Mouse (Mus musculus) right cerebral cortex, postnatal 4 days (tissue): ENCODE measurements at regions not wholly inside any gene's neighbourhood (a gene's known extent, or its start where the extent isn't known, plus 50 kb on each side); places are given as distances from the start of the nearest gene placed in this dataset.

Experiments
- DNase-seq: peaks from one replicate; pipeline ENCODE4 v3.0.0-alpha.2; 2022

- DNase-seq: no peak
These were observed 64.7 kb upstream of the Tnrc6c start for GRCm38 (mm10) chr11:117589422-117589821.

DNA sequence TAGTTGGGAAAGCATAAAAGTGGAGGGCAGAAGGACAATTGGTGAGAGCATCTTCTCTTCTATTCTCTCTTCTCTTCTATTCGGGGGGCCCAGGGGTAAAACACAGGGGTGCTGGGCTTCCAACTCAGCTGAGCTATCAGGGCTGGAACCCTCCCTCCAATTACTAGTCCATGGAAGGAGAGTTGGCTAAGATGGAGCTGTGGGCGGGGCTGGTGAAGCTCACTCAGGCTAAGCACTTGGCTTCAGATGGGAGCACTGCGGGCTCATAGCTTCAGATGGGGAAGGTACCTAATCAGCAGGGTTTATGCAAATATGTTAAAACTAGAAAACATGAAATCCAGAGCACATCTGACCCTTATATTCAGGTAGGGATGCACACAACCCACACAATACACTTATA lies 61.5 kb upstream of the Tnrc6c start:
- DNase-seq: no peak

DNA sequence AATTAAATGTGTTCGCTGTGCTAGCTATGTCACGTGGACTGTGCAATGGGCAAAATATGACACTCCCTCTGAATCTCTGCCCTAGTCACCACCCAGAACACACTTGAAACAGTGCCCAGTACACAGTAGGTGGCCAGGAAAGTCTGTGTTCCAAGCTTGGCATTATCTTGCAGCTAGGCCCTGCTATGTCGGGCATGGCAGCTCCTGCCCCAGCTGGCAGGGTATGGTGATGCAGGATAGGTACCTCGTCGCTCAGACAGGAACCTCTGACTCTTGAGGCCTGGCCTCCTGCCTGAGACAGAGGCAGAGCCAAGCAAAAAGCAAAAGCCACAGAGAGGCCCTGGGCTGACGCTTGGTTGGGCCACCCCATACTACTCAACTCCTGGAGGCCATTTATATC lies 57.9 kb upstream of the Tnrc6c start:
- no peak for DNase-seq

- no peak for DNase-seq
These were observed 56.3 kb upstream of the Tnrc6c start for GRCm38 (mm10) chr11:117597754-117598153.

DNA sequence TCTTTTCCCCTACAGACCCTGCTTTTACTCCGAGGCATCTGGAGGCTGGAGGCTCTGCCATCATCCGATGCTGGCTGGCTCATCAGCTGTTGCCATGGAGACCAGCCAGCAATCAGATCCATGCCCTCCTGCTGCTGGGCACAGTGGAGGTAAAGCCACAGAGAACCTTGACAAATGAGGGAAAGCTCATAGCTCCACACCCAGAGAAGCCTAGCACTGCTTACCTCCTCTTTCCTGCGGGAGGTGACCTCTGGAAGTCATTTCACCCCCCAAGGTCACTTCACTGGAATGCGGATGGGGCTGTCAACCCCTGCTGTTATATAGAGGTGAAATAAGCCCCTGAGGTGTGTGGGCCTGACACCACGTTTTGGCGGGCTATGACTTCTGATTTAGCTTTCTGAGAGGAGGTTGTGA lies 55.9 kb upstream of the Tnrc6c start:
- peak; percentile 39 for DNase-seq

GRCm38 (mm10) chr11:117598610-117599009 lies 55.5 kb upstream of the Tnrc6c start:
- no peak for DNase-seq

DNA sequence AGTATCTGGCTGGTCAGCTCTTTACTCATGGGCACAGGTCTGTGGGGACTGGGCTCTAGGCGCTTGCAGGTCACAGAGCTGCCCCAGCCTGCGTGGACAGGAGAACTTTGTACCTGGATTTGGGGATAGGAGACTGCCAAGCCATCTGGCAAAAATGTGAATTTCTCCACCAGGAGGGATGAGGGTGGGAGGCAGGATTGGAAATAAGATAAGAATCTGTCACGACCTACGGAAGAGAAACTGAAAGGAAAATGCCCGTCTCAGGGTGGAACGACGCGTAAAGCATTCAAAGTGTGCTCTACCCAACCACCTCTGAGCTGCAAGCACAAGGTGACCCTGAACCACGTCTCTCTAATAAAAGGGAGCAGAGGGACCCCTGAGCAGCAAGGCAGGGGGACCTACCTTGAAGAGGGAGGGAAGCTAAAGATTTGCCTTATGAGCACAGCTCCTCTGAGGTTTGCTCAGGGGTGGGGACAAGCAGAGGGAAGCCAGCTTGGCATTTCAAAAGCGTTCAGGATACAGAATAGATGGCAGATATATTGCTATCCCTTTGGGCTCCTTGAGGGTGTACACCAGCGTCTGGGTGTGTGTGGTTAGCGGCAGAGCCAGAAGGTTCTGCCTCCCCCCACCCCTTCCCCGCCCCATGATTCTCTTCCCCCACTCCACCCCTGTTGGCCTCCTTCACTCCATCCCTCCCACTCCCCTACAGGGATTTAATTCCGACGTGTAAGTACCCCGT lies 54.9 kb upstream of the Tnrc6c start:
- DNase-seq: no peak

DNA sequence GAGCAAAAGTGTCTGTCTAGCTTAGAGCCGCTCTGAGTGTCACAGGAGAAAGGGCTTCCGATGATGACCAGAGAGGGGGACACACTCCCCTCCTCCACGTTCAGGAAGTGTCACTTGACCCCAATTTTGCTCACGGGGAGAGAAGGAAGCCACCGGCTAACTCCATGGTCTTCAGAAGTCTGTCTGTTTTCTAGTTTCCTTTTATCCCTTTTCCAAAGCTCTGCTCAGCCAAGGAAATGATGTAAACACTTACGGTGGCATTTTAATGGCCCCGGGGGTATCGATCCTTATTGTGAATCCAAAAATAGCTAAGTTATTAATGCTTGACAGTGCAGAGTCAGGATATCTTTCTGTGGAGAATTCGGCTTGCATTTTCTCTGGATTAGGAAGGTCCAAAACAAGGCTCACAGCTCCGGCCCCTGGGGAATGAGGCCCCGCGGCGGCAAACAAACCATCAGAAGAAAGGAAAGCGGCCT lies 54.3 kb upstream of the Tnrc6c start:
- no peak for DNase-seq

GRCm38 (mm10) chr11:117601147-117601546 lies 52.9 kb upstream of the Tnrc6c start:
- DNase-seq: no peak

- DNase-seq: no peak
These were observed 50.1 kb upstream of the Tnrc6c start for GRCm38 (mm10) chr11:117604019-117604418.
